Mouse (Mus musculus) midbrain, embryonic 16.5 days (tissue): ENCODE results near the gene Cdh5. TPM values are rescaled to one million over a fixed set of nuclear protein-coding genes. Genes with fewer than 3 reads are reported as not detected.

ENCODE experiments used
- ATAC-seq: fragments of 200-750 bp; cut with Nextera tagmentation; 2 replicates; pipeline ENCODE4 v1.8.0; 2017; ENCODE audit warnings: moderate TSS enrichment
- H3K27ac ChIP-seq: fragments of 300-500 bp; sonication (generic); 2 replicates; pipeline ENCODE4 v1.5.1; 2014; ENCODE audit warnings: mild to moderate bottlenecking, low read length, mixed read lengths
- H3K27me3 ChIP-seq: fragments of 300-500 bp; sonication (generic); 2 replicates; pipeline ENCODE4 v1.6.1; 2014; ENCODE audit warnings: low read depth, low read length, mixed read lengths; ENCODE audit not compliant: control insufficient read depth, insufficient read depth
- H3K36me3 ChIP-seq: fragments of 300-500 bp; sonication (generic); 2 replicates; pipeline ENCODE4 v1.6.1; 2014; ENCODE audit warnings: mild to moderate bottlenecking, low read length, moderate library complexity, mixed read lengths; ENCODE audit not compliant: control insufficient read depth, insufficient read depth
- H3K4me1 ChIP-seq: fragments of 300-500 bp; sonication (generic); 2 replicates; pipeline ENCODE4 v1.6.1; 2014; ENCODE audit warnings: mild to moderate bottlenecking, low read length, mixed read lengths; ENCODE audit not compliant: control insufficient read depth, insufficient read depth
- H3K4me2 ChIP-seq: fragments of 300-500 bp; sonication (generic); 2 replicates; pipeline ENCODE4 v1.6.1; 2014; ENCODE audit warnings: mild to moderate bottlenecking, low read length, mixed read lengths
- H3K4me3 ChIP-seq: fragments of 300-500 bp; sonication (generic); 2 replicates; pipeline ENCODE4 v1.5.1; 2014; ENCODE audit warnings: low read depth, mild to moderate bottlenecking, low read length, moderate library complexity, mixed read lengths
- H3K9ac ChIP-seq: fragments of 300-500 bp; sonication (generic); 2 replicates; pipeline ENCODE4 v1.6.1; 2014; ENCODE audit warnings: low read depth, low read length, mixed read lengths
- H3K9me3 ChIP-seq: fragments of 300-500 bp; sonication (generic); replicated peaks from 2 replicates; pipeline ENCODE4 v1.6.1; 2014; ENCODE audit warnings: mild to moderate bottlenecking, low read length, mixed read lengths; ENCODE audit not compliant: control insufficient read depth, poor library complexity, severe bottlenecking
- WGBS: fragments of 180-500 bp; shearing (Covaris S2); extraction: QIAGEN DNeasy Blood & Tissue Kit; methylation state at CpG from one replicate; pipeline ENCODE4 v1.1.7; 2014; 5-methylcytosine and 5-hydroxymethylcytosine counted together
- polyA plus RNA-seq: library from polyadenylated mRNA; unstranded; fragments of >200 nt; fragmentation: Nextera tagmentation; extraction: Ambion mirVana; gene quantifications from 2 replicates; pipeline ENCODE4 v1.2.1, GENCODE M21; 2015

The Cdh5 gene
- polyA plus RNA-seq, result 9.5 and 11.4 TPM in 2 replicates

GRCm38 (mm10) chr8:104101415-104101814, at the start of gene Cdh5:
Gene Cdh5 (plus strand): TSS chr8:104101625.
- WGBS, result 63% methylated on average over 8 of the region's 8 CpGs
- no peak within 1 kb of the TSS for H3K9ac ChIP-seq
- no peak for ATAC-seq
- H3K9me3 ChIP-seq, result no peaks in the 10 kb centered on the region
- no peaks in the 10 kb centered on the region for H3K4me1 ChIP-seq
- H3K4me2 ChIP-seq, result no peak within 1 kb of the TSS
- no peaks in the 10 kb centered on the region for H3K27me3 ChIP-seq
- H3K36me3 ChIP-seq, result no peaks in the 10 kb centered on the region
- no peak within 1 kb of the TSS for H3K27ac ChIP-seq
- H3K4me3 ChIP-seq, result 0 out of 2 replicates have a peak within 1 kb of the TSS, but pooled peaks have one; percentile 1

- no peak for ATAC-seq
- Histone ChIP-seq H3K4me2 (no peak overlapping the region), H3K36me3 (no peaks in the 10 kb centered on the region), H3K4me3 (no peak overlapping the region), H3K4me1 (peaks cover 7% of the 10 kb centered on the region; the same call in 1 of the 2 replicates), H3K27ac (no peak overlapping the region), H3K9me3 (no peaks in the 10 kb centered on the region), H3K9ac (no peak overlapping the region), H3K27me3 (no peaks in the 10 kb centered on the region)
- WGBS, result 58% methylated on average over 5 of the region's 5 CpGs
Measured at GRCm38 (mm10) chr8:104059922-104060321, 41.5 kb upstream of the Cdh5 start.

DNA sequence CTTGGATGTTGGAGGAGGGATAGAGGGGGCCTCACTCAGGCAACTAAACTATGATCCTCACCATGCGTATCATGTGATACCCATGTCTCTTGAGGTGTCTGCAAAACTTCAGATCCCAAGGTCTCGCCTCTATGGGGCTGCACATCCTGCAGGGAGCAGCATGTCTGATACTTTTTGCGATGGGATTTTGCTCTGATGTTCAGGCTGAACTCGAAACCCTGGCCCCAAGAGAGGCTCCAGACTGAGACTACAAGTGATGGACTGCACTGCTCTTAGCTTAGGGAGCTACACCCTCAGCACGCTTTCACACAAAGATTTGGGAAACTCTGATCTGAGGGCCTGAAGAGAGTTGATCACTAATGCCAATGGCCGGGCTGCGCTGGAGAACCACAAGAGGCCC, 41.0 kb upstream of the Cdh5 start:
- no peak overlapping the region for H3K4me2 ChIP-seq
- no peak for ATAC-seq
- 85% methylated on average over 7 of the region's 7 CpGs for WGBS
- H3K4me1 ChIP-seq, result peaks cover 7% of the 10 kb centered on the region; the same call in 1 of the 2 replicates
- H3K9me3 ChIP-seq, result no peaks in the 10 kb centered on the region
- no peak overlapping the region for H3K4me3 ChIP-seq
- no peak overlapping the region for H3K27ac ChIP-seq
- no peak overlapping the region for H3K9ac ChIP-seq
- no peaks in the 10 kb centered on the region for H3K27me3 ChIP-seq
- no peaks in the 10 kb centered on the region for H3K36me3 ChIP-seq

- Histone ChIP-seq H3K27me3 (no peaks in the 10 kb centered on the region), H3K4me3 (no peak overlapping the region), H3K9me3 (no peaks in the 10 kb centered on the region), H3K27ac (no peak overlapping the region), H3K4me1 (peaks cover 7% of the 10 kb centered on the region; the same call in 1 of the 2 replicates), H3K9ac (peak overlapping the region; percentile 32; the same call in 1 of the 2 replicates), H3K4me2 (no peak overlapping the region), H3K36me3 (no peaks in the 10 kb centered on the region)
- no peak; the same call in 1 of the 2 replicates for ATAC-seq
- 65% methylated on average over 6 of the region's 6 CpGs for WGBS
Measured at GRCm38 (mm10) chr8:104061048-104061988, 40.1 kb upstream of the Cdh5 start.

GRCm38 (mm10) chr8:104061989-104062820, 39.2 kb upstream of the Cdh5 start:
- no peak overlapping the region for H3K27ac ChIP-seq
- 30% methylated on average over 15 of the region's 15 CpGs for WGBS
- H3K27me3 ChIP-seq, result no peaks in the 10 kb centered on the region
- peaks cover 7% of the 10 kb centered on the region; the same call in 1 of the 2 replicates for H3K4me1 ChIP-seq
- no peaks in the 10 kb centered on the region for H3K9me3 ChIP-seq
- H3K36me3 ChIP-seq, result no peaks in the 10 kb centered on the region
- H3K4me2 ChIP-seq, result peak overlapping the region; percentile 22; the same call in 1 of the 2 replicates
- peak overlapping the region; percentile 32; the same call in 1 of the 2 replicates for H3K9ac ChIP-seq
- ATAC-seq, result peak; percentile 83
- H3K4me3 ChIP-seq, result no peak overlapping the region

DNA sequence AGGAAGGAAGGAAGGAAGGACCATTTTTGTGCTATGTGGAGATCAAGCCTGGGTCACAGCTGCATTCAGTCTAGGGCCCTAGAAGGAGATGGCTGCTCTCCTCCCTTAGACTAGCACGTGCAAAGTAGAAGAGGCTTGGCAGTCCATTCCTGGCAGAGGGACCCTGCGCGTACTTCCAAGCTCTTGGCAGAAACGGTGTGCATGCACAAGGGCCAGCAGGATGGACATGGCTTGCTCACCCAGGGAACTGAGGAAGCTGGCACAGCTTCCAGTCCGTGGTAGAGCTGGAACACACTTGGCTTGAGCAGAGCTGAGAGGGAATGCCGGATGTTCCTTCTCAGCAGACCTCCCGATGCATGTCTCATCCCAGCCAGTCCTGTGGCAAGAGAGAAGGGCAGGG, 36.2 kb upstream of the Cdh5 start:
- peaks cover 4% of the 10 kb centered on the region; the same call in 1 of the 2 replicates for H3K4me1 ChIP-seq
- WGBS, result 91% methylated on average over 7 of the region's 7 CpGs
- H3K4me3 ChIP-seq, result no peak overlapping the region
- H3K27me3 ChIP-seq, result no peaks in the 10 kb centered on the region
- ATAC-seq, result no peak
- no peak overlapping the region for H3K4me2 ChIP-seq
- no peak overlapping the region for H3K9ac ChIP-seq
- no peaks in the 10 kb centered on the region for H3K9me3 ChIP-seq
- no peaks in the 10 kb centered on the region for H3K36me3 ChIP-seq
- H3K27ac ChIP-seq, result no peak overlapping the region

DNA sequence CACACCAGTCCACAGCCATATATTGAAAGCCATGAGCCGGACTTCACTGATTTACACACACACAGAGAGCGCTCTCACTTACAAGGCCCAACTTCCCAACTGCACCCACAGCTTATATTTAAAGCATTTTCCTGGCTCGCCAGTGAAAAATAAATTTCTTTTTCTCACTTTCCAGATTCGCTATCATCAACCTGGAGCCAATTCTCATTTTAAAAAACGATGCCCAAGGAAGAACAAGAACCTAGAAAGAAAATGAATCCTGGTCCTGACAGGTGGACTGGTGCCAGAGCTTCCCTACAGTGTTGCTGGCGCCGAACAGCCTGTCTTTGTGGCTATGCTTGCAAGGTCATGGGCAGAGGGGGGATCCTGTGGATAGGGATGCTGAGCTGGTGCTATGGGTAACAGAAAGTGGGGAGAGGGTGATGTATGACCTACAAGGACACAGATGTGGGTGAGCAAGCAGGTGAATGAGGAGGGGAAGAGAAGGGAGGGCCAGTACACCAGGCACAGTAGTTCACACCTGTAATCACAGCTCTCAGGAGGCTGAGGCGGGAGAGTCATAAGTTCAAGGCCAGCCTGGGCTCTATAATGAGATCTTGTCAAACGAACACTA, 35.4 kb upstream of the Cdh5 start:
- no peak overlapping the region for H3K4me2 ChIP-seq
- no peaks in the 10 kb centered on the region for H3K27me3 ChIP-seq
- H3K36me3 ChIP-seq, result no peaks in the 10 kb centered on the region
- H3K4me3 ChIP-seq, result no peak overlapping the region
- no peak overlapping the region for H3K27ac ChIP-seq
- no peak overlapping the region for H3K9ac ChIP-seq
- H3K4me1 ChIP-seq, result peaks cover 4% of the 10 kb centered on the region; the same call in 1 of the 2 replicates
- no peaks in the 10 kb centered on the region for H3K9me3 ChIP-seq
- ATAC-seq, result no peak
- WGBS, result 84% methylated on average over 9 of the region's 9 CpGs

GRCm38 (mm10) chr8:104067390-104067925, 34.0 kb upstream of the Cdh5 start:
- no peaks in the 10 kb centered on the region for H3K9me3 ChIP-seq
- ATAC-seq, result no peak
- H3K9ac ChIP-seq, result no peak overlapping the region
- H3K27ac ChIP-seq, result no peak overlapping the region
- H3K4me1 ChIP-seq, result no peaks in the 10 kb centered on the region; the same call in 1 of the 2 replicates
- H3K36me3 ChIP-seq, result no peaks in the 10 kb centered on the region
- H3K4me3 ChIP-seq, result no peak overlapping the region
- H3K4me2 ChIP-seq, result no peak overlapping the region
- WGBS, result 87% methylated on average over 12 of the region's 12 CpGs
- H3K27me3 ChIP-seq, result no peaks in the 10 kb centered on the region
